Mouse (Mus musculus): Measurements from ENCODE around the gene Arnt2.

Gene Arnt2

DNA sequence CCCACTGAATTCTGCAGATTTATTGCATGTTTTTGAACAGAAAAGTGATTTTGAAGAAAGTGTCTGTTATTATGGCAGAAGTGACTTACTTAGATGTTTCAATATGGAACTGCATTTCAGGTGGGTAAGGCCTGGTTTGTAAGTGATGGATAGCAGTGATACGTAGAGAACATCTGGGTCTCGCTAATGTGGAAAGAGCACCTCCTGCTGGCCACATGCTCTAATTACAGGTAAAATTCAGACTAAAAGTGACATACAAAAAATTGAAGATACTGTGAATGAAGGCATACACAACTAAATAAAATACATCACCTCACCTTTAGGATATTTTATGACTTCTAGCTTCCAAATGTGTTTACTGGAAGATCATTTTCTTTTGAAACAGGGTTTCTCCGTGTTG is 66.8 kb downstream of the Arnt2 start:
- no peak for DNase-seq (ENCODE audit: low spot score in 2 of 2)

DNA sequence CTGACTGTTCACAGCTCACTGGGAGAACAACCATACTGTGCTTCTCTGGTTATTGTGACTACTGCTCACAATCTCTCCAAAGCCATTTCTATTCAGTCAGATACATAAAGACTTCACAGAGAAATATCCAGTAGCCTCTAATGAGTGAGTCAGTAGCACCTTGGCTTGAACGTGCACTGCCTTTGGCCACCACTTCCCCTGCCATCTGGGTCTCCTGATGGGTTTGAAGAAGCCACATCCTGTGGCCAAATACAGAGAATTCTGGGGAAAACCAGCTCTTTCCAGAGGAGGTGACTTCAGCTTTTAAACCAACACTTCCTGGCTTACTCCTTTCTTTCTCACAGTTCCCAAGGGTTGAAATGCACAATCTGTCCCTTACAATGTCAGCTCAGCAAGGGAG is 69.0 kb downstream of the Arnt2 start:
- DNase-seq (ENCODE audit: low spot score in 2 of 2): no peak

DNA sequence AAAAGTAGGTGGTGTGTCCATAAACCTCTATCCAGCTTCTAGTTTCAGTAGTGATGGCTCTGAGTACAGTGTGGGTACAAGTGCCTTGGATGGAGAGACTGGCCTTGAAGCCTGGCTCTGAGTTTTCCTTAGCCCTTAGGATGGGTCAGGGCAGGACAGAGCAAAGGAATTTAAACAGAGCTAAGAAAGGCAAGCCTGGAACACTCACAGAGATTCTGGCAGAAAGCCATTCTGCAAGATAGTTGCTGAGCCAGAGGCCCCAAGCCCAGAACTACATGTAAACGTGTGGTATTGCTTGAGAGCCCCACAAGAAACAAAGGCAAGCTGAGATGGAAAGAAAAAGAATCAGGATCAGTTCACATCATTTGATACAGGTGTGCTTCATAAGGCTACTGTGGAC is 70.8 kb downstream of the Arnt2 start:
- no peak for DNase-seq (ENCODE audit: low spot score in 2 of 2)

DNA sequence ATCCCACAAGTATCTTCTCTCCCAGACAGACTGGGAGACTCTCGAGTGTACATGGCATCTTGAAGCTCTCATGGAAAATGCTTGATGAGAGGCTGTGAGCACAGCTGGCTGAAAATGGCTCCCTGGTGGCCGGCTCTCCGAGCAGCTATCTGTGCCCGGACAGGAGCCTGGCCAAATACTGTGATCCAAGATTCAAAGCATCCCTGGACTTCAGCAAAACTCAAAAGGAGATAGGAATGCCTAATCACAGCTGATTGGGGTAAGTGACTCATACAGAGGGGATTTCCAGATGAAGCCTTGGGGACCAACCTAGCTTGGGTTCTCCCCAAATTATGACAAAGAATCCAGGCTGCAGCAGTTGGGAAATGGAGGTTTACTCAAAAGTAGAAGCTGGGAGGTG is 72.2 kb downstream of the Arnt2 start:
- no peak for DNase-seq (ENCODE audit: low spot score in 2 of 2)

DNA sequence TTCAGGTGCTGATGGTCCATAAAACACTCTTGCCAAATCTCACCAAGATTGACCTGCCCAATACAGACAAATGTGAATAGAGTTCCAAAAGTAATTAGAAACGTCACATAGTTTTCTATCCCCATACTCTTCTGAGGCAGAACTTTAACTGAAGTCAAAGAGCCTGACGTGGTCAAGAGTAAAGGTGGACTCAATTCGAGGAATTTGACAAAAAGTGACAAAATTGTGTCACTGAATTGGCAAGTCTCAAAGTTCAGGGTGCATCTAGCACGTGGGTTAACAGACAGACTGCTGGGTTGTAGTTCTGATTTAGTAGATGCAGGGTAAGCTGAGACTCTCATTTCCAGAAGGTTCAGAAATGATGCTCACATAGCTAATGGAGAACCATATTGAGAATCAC is 73.1 kb downstream of the Arnt2 start:
- DNase-seq (ENCODE audit: low spot score in 2 of 2): no peak

DNA sequence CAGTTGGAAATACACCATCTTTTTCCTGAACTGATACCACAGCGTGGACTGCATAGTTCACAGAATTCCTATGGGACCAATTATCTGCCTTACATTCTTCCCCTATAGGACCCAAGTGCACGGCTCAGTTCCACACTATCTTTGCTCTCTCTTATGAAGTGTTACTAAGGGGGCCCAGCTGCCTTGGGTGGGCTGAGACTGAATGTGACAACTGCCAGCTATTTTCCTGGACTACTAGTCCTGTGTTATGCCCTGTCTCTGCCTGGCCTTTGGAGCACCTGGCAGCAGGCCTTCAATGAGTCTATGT is 73.4 kb downstream of the Arnt2 start:
- DNase-seq (ENCODE audit: low spot score in 2 of 2): no peak

DNA sequence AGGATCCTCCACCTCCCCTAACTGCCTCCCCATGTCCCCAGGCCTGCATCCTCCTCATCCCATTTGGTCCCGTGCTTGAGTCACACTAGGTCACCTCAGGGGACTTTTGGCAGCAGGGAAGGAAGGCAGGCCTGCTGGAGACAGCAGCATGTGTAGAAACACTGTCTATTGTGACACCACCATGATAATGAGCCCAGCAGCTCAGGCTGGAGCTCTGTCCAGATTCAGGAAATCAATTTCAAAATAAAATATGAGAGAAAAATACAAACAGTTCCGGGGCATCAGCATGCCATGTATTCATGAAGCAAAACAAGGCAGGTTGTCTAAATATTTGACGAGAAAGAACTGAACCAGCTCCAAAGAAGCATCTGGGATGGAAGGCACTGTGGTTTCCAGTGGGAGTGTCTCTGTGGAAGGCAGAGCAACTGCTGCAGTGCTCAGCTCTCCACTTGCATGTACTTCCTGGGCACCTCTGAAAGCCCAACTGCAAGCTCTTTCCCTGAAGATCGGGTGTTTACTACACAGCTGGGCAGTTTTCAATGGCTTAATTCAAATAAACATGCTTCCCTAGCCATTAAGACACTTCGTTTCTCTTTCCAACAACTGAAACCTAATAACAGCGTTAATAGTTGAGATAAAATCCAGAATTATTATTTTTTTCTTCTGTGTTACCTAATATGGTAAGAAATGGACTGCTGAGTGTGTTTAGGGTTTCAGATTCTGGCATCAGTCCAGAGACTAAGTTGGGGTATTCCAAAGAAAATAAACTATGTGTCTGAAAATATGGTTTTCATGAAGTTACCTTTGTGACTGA is 74.0 kb downstream of the Arnt2 start:
- DNase-seq (ENCODE audit: low spot score in 2 of 2): no peak

DNA sequence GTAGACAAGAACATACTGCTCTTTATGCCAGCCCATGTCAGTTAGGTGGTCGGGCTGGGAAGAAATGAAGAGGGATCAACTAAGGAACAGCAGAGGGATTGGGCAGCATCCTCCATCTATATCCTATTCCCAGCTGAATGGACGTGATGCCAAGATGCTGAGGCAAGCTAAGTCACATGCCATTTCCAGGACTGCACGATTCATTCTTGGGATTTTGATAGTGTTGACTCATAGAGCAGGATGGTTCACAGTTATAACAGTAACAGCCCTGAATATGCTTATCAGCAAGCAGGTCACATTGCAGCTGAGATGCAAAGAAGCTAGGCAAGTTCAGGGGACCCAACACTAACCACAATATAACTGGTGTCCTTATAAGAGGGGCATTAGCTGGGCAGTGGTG is 76.0 kb downstream of the Arnt2 start:
- no peak for DNase-seq (ENCODE audit: low spot score in 2 of 2)

DNA sequence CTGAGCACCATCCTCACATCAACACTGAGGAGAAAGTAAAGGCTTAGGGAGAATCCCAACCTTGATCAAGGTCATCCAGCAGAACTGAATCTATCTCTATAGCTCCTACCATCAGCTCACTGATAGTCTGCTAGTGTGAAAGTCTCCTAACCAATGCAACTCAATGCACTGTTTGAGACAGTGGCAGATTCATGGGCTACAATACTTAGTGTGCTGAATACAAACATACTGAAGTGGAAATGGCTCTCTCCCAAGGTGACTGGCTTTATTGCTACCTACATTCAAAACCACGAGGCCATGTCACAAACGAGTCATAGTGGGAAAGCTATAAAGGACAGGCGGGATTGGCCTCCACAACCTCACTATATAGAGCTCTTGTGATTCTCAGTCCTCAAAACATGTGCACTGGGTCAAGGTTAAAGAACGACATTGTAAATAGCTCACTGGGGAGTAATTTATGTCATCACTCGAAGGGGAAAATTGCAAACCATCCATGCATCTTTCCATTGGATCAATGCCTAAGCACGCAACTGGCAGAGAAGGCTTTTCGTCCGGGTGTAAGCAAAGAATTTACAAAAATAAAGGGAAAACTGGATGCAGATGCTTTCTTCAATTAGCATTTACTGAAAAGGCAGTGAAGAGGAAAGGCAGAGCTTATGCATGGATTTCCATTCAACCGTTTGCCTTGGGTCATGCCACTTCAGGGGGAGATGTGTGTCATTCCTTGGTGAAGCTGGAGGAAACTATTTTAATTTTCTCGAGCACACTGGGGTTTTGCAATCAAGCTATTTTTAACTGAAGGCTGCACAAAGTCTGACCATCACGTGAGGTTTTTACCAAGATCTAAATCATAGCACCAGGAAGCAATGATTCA is 77.4 kb downstream of the Arnt2 start:
- no peak for DNase-seq (ENCODE audit: low spot score in 2 of 2)

DNA sequence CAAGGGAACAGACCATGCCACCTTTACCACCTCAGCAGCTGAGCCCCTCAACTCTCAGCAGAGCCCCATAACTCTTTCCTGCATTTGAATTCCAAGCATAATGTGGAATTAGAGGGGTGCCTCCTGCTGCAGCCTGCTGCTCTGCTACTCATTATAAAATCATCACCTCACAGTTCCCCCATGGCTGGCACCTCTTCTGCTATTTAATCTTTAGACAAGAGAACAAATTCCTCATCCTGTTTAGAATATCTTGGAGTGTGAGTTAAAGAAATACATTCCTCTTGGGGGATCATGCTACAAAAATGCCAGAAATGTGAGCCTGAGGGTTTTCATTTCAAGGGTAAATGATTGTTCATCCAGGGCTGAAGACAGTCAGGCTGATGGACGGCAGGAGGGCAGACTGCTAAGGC is 80.8 kb downstream of the Arnt2 start:
- no peak for DNase-seq (ENCODE audit: low spot score in 2 of 2)

DNA sequence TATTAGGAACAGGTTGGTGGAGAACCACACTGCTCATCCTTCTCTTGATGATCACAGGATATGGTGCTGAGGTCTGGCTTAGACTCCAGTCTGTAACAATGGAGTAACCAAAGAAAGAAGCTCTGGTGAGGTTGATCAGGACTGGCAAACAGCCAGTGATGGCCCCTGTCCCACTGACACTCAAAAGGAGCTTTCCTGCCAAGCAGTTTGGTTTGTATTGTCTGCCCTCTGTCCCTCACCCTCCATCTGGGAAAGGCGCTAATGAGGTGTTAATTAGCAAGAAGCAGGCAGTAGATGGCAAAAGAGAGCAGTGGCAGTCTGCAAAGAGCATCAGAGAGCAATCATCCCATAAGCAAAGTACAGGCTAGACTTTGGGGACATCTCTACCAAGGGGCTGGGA is 81.2 kb downstream of the Arnt2 start:
- DNase-seq (ENCODE audit: low spot score in 2 of 2): no peak

DNA sequence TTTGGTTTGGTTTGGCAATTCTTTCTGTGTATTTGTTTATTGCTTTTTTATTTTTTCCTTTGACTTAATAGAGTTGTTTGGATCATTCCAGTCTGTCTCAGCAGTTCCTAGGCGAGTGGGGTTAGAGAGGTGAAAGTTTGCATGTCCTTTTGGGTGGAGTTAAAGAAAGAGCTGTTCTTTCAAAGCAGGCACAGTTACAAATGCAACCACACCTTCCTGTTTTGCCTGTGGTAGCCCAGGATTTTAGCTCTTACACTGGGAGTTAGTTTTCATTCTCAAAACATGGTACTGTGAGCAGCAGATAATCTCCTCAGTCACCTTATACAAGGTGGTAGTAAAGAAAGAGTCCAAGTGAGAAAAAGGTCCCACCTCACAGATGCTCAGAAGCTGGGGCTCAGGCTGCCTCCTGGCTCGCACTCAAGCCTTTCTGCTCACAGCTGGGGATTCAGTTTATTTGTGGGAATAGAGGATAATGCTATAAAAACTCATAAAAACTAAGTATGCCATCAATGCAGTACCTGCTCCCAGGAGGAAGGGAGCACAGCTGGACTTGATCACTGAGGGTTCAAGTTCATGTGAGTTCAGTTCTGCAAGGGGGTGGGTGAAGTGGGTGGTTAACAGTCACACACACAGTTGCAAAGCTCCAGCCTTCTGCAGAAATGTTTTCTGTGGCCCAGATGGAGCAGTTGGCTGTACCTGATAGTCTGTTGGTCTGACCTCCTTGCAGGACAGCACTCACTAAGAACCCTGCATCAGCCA is 84.2 kb downstream of the Arnt2 start:
- DNase-seq (ENCODE audit: low spot score in 2 of 2): no peak

DNA sequence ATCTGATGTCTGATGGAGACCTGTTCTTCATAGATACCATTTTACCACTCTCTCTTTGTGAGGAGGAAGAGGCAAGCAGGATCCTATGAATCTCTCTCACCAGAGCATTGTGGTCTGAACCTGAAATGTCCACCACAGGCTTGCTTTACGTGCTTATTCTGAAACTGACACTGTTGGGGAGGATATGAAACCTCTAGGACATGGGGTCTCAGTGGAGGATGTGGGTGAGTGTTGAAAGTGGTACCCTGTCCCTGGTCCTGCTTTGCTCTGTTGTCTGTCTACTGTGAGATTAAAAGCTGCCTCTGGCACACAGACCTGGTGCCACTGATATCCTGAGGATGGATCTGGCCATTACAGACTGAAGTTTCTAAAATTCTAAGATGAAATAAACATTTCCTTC is 88.4 kb downstream of the Arnt2 start:
- DNase-seq (ENCODE audit: low spot score in 2 of 2): no peak

DNA sequence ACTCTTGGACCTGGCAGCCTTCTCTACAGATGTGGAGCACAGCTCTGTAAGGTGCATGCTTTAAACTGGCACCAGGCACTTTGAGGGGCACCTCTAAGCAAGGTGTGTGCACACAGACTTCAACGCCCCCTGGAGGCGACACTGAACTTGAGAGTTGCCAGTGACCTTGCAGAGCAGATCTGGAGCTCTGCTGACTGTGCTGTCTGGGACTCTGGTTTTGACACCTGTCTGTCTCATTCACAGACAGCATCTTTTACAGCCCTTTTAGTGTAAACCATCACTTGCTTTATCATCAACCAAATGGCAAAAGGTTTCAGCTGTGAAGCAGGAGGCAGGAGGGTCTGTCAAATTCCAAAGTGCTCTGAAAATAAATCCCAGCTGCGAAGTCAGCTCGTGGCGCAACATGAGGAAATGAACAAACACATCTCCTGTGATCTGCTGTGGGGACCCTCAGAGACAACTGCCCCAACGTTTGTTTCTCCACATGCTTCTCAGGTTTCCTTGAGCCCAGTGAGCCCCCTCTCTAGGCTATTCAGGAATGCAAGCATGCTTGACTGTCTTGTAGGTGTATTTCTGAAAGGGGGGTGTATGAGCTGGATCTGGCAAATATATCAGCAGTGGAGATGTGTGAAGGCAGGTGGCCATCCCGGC is 94.5 kb downstream of the Arnt2 start:
- DNase-seq (ENCODE audit: low spot score in 2 of 2): no peak

DNA sequence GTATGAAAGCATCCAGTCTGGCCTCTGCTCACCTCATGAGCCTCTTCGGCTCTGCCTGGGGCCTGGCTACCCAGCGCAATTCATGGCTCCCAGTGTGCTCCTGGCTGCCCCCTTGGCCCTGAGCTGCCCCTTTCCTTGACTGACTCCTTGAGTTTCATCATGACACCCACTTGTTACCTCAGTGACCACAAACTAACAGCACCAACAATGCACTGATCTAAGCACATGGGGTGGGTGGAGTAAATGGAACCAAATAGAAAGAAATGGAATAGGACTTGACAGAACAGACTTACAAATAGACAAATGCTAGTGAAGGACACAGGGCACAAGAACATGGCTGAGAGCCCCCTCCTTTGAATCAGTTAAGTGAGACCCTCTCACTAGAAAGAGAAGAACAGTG is 95.2 kb downstream of the Arnt2 start:
- DNase-seq (ENCODE audit: low spot score in 2 of 2): no peak

DNA sequence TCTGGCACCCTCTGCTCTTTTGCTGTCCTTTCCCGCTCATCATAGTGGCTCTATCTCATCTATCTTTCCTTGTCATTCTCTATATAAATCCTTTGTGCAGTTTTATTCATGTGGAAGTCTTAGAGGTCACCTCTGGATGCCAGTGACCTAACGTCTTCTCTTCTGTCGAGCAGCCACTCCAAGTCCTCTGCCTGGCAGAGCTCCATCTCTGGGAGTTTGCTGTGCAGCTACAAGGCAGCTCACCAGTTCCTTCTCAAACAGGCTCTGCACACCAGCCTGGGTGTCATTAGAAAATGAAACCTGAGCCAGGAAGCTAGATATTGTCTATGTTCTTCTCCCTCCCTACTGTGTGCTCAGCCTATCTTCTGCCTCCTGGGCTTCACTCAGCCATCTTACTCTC is 98.4 kb downstream of the Arnt2 start:
- no peak for DNase-seq (ENCODE audit: low spot score in 2 of 2)

DNA sequence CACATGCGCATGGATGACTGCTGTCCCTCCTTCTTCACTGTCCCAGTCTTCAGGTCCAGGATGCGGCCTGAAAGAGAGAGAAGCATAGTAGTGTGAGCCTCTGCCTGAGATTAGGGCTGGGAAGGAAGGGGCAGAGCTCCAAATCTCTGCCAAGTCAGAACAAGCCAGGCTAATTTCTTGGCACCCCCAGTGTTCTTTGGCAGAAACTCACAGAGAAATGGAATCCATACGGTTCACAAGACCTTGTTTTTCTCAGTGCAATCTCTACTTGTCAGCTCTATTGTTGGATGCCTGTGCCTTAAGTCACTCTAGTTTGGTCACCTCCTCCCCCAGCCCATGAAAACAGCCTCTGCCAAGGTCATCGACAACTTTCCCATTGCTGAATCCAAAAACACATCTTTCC is 99.1 kb downstream of the Arnt2 start:
- DNase-seq (ENCODE audit: low spot score in 2 of 2): no peak

DNA sequence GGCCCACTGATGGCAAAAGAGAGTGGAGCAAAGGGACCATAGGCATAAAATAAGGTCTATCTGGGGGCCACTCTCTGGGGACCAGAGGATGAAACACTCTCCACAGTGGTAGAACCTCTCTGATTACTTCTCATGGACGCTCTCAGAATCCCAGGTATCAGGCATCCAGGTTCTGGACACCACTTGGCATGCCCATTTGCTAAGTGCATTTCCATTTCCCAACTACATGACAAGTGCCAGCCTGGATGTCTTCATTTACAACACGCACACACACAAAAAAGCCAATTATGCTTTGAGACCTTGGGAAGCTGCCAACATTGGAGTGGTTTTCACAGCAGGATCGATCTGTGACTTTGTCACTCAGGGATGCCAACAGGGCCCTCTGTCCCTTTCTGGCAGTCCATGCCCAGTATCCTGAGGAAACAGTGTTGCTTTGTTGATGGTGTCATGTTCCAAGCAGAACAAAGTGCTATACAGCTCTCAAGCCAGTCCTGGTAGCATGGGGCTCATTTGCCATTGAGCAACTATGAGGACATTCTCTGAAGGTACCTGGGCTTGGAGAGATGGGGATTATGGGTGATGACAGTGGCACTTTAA is 102.5 kb downstream of the Arnt2 start:
- no peak for DNase-seq (ENCODE audit: low spot score in 2 of 2)

DNA sequence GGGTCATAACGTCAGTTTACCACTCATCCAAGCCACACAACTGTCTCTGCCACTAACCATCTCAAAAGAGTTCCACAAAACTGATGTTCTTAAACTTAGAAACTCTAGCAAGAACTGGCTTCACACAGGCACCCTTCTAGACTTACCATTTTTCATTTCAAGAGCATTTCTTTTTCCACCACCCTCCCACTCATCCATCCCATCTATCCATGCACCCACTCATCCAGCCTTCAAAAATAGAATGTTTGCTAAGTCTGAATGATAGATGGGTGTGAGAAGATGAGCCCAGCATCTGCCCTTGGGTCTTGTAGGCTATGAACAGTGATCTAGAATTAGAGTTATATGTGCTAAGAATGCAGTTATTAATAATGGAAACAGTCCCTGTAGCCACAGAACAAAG is 109.7 kb downstream of the Arnt2 start:
- DNase-seq (ENCODE audit: low spot score in 2 of 2): no peak

DNA sequence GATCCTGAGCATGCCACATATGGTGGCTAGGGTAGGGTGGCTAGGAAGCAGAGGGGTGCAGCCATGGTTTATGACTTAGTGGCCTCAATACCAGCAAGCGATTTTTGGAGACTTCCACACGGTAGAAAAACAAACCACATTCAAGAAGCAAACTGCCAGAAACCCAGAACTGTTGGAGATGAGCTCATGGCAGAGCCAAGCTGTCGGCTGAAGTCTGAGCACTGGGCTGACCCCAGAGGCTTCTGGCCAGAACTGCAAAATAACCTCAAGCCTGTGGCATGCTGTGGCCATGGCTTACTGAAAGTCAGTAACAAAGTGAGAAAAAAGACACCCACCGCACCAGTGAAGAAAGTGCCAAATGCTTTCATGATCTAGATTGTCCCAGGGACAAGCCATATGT is 110.4 kb downstream of the Arnt2 start:
- no peak for DNase-seq (ENCODE audit: low spot score in 2 of 2)

DNA sequence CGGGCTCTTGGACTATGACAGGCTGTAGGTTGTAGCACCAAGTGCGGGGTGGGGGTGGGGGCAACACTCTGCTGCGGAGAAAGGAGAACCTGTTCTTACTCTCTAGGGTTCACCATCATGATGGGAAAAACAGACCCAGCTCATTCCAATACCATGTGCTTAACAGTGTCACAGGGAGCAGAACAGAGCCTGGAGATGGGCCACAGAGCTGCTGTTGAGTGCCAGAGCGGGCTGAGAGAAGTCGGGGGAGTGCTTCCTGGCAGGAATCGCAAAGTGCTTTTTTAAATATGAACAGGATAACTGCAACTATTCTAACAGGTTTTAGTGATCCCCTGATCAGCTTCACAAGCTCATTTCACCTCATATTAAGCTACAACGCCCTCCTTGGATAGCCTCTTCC is 116.9 kb downstream of the Arnt2 start:
- no peak for DNase-seq (ENCODE audit: low spot score in 2 of 2)

DNA sequence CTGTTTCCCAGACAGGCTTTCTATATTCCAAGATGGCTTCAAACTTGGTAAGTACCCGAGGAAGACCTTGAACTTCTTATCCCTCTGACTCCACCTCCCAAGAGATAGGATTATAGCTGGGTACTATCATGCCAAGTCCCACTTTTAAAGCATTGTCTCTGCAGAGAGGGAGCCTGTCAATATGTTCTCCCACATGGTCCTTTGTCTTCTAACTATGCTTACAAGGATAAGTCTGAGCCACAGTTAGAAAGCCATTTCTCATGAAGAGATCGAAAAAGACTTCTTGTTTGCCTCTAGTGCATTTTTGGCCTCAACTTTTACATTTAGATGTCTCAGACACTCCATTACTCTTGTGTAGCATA is 122.8 kb downstream of the Arnt2 start:
- DNase-seq (ENCODE audit: low spot score in 2 of 2): no peak
